Mouse (Mus musculus): ENCODE results near the gene Tent4b. TPM values are rescaled to one million over a fixed set of nuclear protein-coding genes. Genes with fewer than 3 reads are reported as not detected.

The Tent4b gene
- total RNA-seq, 2 experiments from 2014 or later = 30.2 to 31.4 TPM

GRCm38 (mm10) chr8:88227851-88228250 lies 28.8 kb downstream of the Tent4b start:
- DNase-seq (ENCODE audit: low spot score in 2 of 2) = no peak

GRCm38 (mm10) chr8:88228286-88228685 lies 29.3 kb downstream of the Tent4b start:
- DNase-seq (ENCODE audit: low spot score in 2 of 2) = no peak

- no peak for DNase-seq (ENCODE audit: low spot score in 2 of 2)
Observed at GRCm38 (mm10) chr8:88228800-88229199, 29.8 kb downstream of the Tent4b start.

GRCm38 (mm10) chr8:88236666-88237065 lies 37.7 kb downstream of the Tent4b start:
- no peak for DNase-seq (ENCODE audit: low spot score in 2 of 2)

GRCm38 (mm10) chr8:88237606-88238005 lies 38.6 kb downstream of the Tent4b start:
- DNase-seq (ENCODE audit: low spot score in 2 of 2) = no peak

- no peak for DNase-seq (ENCODE audit: low spot score in 2 of 2)
Observed at GRCm38 (mm10) chr8:88239277-88239676, 40.3 kb downstream of the Tent4b start.

GRCm38 (mm10) chr8:88241871-88242270 lies 42.9 kb downstream of the Tent4b start:
- DNase-seq (ENCODE audit: low spot score in 2 of 2) = no peak

- peak; percentile 44 to 54 for DNase-seq (ENCODE audit: low spot score in 2 of 2)
Observed at GRCm38 (mm10) chr8:88244298-88244697, 45.3 kb downstream of the Tent4b start.

- no peak for DNase-seq (ENCODE audit: low spot score in 2 of 2)
Observed at GRCm38 (mm10) chr8:88252791-88253190, 53.8 kb downstream of the Tent4b start.

GRCm38 (mm10) chr8:88254957-88255356 lies 55.9 kb downstream of the Tent4b start:
- DNase-seq (ENCODE audit: low spot score in 2 of 2) = no peak

- DNase-seq (ENCODE audit: low spot score in 2 of 2) = no peak
Observed at GRCm38 (mm10) chr8:88258024-88258423, 59.0 kb downstream of the Tent4b start.

- no peak for DNase-seq (ENCODE audit: low spot score in 2 of 2)
Observed at GRCm38 (mm10) chr8:88258544-88258943, 59.5 kb downstream of the Tent4b start.

GRCm38 (mm10) chr8:88260466-88260980 lies 61.5 kb downstream of the Tent4b start:
- DNase-seq (ENCODE audit: low spot score in 2 of 2) = no peak

- no peak for DNase-seq (ENCODE audit: low spot score in 2 of 2)
Observed at GRCm38 (mm10) chr8:88262831-88263635, 64.0 kb downstream of the Tent4b start.

- DNase-seq (ENCODE audit: low spot score in 2 of 2) = no peak
Observed at GRCm38 (mm10) chr8:88265511-88265910, 66.5 kb downstream of the Tent4b start.

GRCm38 (mm10) chr8:88266170-88266800 lies 67.3 kb downstream of the Tent4b start:
- DNase-seq (ENCODE audit: low spot score in 2 of 2) = peak; percentile 84 to 87

- DNase-seq (ENCODE audit: low spot score in 2 of 2) = no peak
Observed at GRCm38 (mm10) chr8:88266801-88267403, 67.9 kb downstream of the Tent4b start.

GRCm38 (mm10) chr8:88269107-88269875 lies 70.3 kb downstream of the Tent4b start:
- DNase-seq (ENCODE audit: low spot score in 2 of 2) = no peak

GRCm38 (mm10) chr8:88270086-88270485 lies 71.1 kb downstream of the Tent4b start:
- no peak for DNase-seq (ENCODE audit: low spot score in 2 of 2)

GRCm38 (mm10) chr8:88272231-88273050 lies 73.4 kb downstream of the Tent4b start, which contains the start of gene Adcy7:
Gene Adcy7, plus strand, starts transcription at chr8:88272403.
- peak; percentile 59 to 78 for DNase-seq (ENCODE audit: low spot score in 2 of 2)

Data from adrenal gland, adult 18-20 months (tissue).